Mouse (Mus musculus) limb, embryonic 10.5 days (tissue): Measurements from ENCODE around the gene Olfr1229. TPM values are rescaled to one million over a fixed set of nuclear protein-coding genes. Genes with fewer than 3 reads are reported as not detected.

ENCODE experiments used
- DNase-seq: peaks from one replicate; pipeline ENCODE4 v3.0.0-alpha.2; 2017; ENCODE audit warnings: low spot score
- H3K27ac ChIP-seq: fragments of 300-500 bp; sonication (generic); 2 replicates; pipeline ENCODE4 v1.5.1; 2016; ENCODE audit warnings: mild to moderate bottlenecking
- H3K27me3 ChIP-seq: fragments of 300-500 bp; sonication (generic); 2 replicates; pipeline ENCODE4 v1.6.1; 2016; ENCODE audit warnings: low read depth, mild to moderate bottlenecking; ENCODE audit not compliant: poor library complexity, severe bottlenecking
- H3K36me3 ChIP-seq: fragments of 300-500 bp; sonication (generic); 2 replicates; pipeline ENCODE4 v1.6.1; 2016; ENCODE audit warnings: mild to moderate bottlenecking, moderate library complexity
- H3K4me1 ChIP-seq: fragments of 300-500 bp; sonication (generic); 2 replicates; pipeline ENCODE4 v1.6.1; 2016
- H3K4me3 ChIP-seq: fragments of 300-500 bp; sonication (generic); 2 replicates; pipeline ENCODE4 v1.5.1; 2016; ENCODE audit warnings: mild to moderate bottlenecking, moderate library complexity
- H3K9me3 ChIP-seq: fragments of 300-500 bp; sonication (generic); replicated peaks from 2 replicates; pipeline ENCODE4 v1.6.1; 2016; ENCODE audit warnings: mild to moderate bottlenecking
- WGBS: fragments of 180-500 bp; shearing (Covaris S2); methylation state at CpG from one replicate; pipeline ENCODE4 v1.1.7; 2016; 5-methylcytosine and 5-hydroxymethylcytosine counted together
- polyA plus RNA-seq: library from polyadenylated mRNA; unstranded; fragments of >200 nt; fragmentation: Nextera tagmentation; extraction: Ambion mirVana; gene quantifications from 2 replicates; pipeline ENCODE4 v1.2.1, GENCODE M21; 2016

Olfr1229 gene
- not detected in 2 replicates for polyA plus RNA-seq

- no peak within 1 kb of the TSS for H3K4me3 ChIP-seq
- H3K9me3 ChIP-seq: no peaks in the 10 kb centered on the region
- no peaks in the 10 kb centered on the region for H3K27me3 ChIP-seq
- H3K27ac ChIP-seq: no peak within 1 kb of the TSS
- 89% methylated on average over 2 of the region's 2 CpGs for WGBS
- no peaks in the 10 kb centered on the region for H3K4me1 ChIP-seq
- no peak for DNase-seq
- no peaks in the 10 kb centered on the region for H3K36me3 ChIP-seq
These were observed at the start of gene Olfr1229 for GRCm38 (mm10) chr2:89287914-89288313. Gene Olfr1229 (minus strand): TSS chr2:89288014.

- Histone ChIP-seq H3K9me3 (no peaks in the 10 kb centered on the region), H3K4me1 (no peaks in the 10 kb centered on the region), H3K27me3 (no peaks in the 10 kb centered on the region), H3K4me3 (no peak within 1 kb of the TSS), H3K27ac (no peak within 1 kb of the TSS), H3K36me3 (no peaks in the 10 kb centered on the region)
- DNase-seq: no peak
These were observed 41.8 kb upstream of the Olfr1229 start, which contains the start of gene Olfr1232 for GRCm38 (mm10) chr2:89329575-89329974. Gene Olfr1232 (minus strand): TSS chr2:89329675.

DNA sequence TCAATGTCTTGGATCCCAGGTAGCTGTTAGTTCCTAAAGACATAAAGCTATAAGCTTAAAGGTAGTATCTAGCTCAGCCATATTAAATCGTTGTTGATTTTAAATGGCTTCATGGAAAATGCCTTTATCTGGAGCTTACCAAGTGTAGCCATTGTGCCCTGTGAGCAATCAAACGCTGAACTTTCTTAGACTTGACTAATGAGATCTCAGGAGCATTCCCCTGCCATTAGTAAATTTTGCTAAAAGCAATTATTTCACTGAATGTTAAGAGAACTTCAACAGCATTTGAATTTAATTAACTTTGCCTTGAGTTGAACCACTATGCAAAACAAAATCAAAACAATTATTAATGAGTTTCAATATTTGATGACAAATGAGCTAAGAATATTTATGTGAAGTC, 19.2 kb upstream of the Olfr1229 start, which contains the start of gene Olfr1231:
Gene Olfr1231, minus strand, starts transcription at position 101 of the 400 bp plus-strand sequence.
- H3K4me3 ChIP-seq: no peak within 1 kb of the TSS
- H3K9me3 ChIP-seq: no peaks in the 10 kb centered on the region
- WGBS: 80% methylated on average over 2 of the region's 2 CpGs
- H3K4me1 ChIP-seq: no peaks in the 10 kb centered on the region
- no peak within 1 kb of the TSS for H3K27ac ChIP-seq
- no peak for DNase-seq
- no peaks in the 10 kb centered on the region for H3K27me3 ChIP-seq
- no peaks in the 10 kb centered on the region for H3K36me3 ChIP-seq

DNA sequence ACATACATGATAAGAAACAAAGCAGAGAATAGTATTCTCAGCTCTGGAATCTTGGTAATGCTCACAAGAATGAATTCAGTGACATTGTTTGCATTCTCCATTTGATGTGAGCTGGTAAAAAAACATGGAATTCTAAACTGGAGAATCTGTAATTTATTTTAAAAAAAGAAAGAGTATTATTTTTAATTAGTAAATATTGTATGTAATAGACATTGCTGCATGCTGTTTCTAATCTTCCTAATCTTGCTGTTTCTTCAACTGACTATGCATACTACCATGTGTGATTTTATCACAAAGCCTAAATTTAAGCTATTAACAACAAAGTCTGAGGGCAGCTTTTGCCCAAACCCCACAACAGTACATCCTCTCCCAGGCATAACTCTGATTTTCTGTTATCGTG, 9.4 kb upstream of the Olfr1229 start, which contains the start of gene Olfr1230:
Gene Olfr1230, minus strand, starts transcription at position 101 of the 400 bp plus-strand sequence.
- Histone ChIP-seq H3K27me3 (no peaks in the 10 kb centered on the region), H3K27ac (no peak within 1 kb of the TSS), H3K4me1 (no peaks in the 10 kb centered on the region), H3K4me3 (no peak within 1 kb of the TSS), H3K9me3 (no peaks in the 10 kb centered on the region), H3K36me3 (no peaks in the 10 kb centered on the region)
- no peak for DNase-seq
- 94% methylated on average over 1 of the region's 1 CpGs for WGBS

DNA sequence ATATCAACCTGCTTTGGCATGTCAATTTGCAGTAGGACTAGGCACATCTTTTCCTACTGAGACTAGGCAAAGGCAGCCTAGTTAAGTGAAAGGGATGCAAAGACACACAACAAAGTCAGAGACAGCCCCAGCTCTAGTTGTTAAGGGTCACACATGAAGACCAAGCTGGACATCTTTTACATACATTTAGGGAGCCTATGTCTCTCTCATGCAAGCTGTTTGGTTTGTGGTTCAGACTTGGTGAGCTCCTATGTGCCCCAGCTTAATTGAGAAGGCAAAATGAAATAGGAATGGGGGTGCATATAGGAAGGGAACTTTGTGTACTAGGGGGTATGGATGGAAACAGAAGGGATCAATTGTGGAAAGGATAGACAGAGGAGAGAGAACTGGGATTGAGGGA, 33.9 kb downstream of the Olfr1229 start, which contains the start of gene Olfr1228:
Gene Olfr1228, minus strand, starts transcription at position 101 of the 400 bp plus-strand sequence.
- Histone ChIP-seq H3K27me3 (no peaks in the 10 kb centered on the region), H3K4me3 (no peak within 1 kb of the TSS), H3K27ac (no peak within 1 kb of the TSS), H3K9me3 (no peaks in the 10 kb centered on the region), H3K36me3 (no peaks in the 10 kb centered on the region), H3K4me1 (no peaks in the 10 kb centered on the region)
- no peak for DNase-seq

Other genes with a start within 250 kb of the Olfr1229 start
- gene Olfr1218, start 226.8 kb downstream of the Olfr1229 start, polyA plus RNA-seq: not detected in 2 replicates
- gene Olfr1219, start 204.5 kb downstream of the Olfr1229 start, polyA plus RNA-seq: not detected in 2 replicates
- not detected in 2 replicates for gene Olfr1220, start 181.2 kb downstream of the Olfr1229 start, polyA plus RNA-seq
- not detected in 2 replicates for gene Olfr1221, start 170.7 kb downstream of the Olfr1229 start, polyA plus RNA-seq
- not detected in 2 replicates for gene Olfr1222, start 155.0 kb downstream of the Olfr1229 start, polyA plus RNA-seq
- gene Olfr1223, start 136.5 kb downstream of the Olfr1229 start, polyA plus RNA-seq: not detected in 2 replicates
- not detected in 2 replicates for gene Olfr1224-ps1, start 123.9 kb downstream of the Olfr1229 start, polyA plus RNA-seq
- gene Olfr1225, start 113.3 kb downstream of the Olfr1229 start, polyA plus RNA-seq: not detected in 2 replicates
- gene Olfr1226, start 88.0 kb downstream of the Olfr1229 start, polyA plus RNA-seq: not detected in 2 replicates
- not detected in 2 replicates for gene Olfr1228, start 34.0 kb downstream of the Olfr1229 start, polyA plus RNA-seq
- not detected in 2 replicates for gene Olfr1230, start 9.3 kb upstream of the Olfr1229 start, polyA plus RNA-seq
- gene Olfr1231, start 19.1 kb upstream of the Olfr1229 start, polyA plus RNA-seq: not detected in 2 replicates
- gene Olfr1232, start 41.7 kb upstream of the Olfr1229 start, polyA plus RNA-seq: not detected in 2 replicates
- gene Olfr1233, start 54.4 kb upstream of the Olfr1229 start, polyA plus RNA-seq: not detected in 2 replicates
- not detected in 2 replicates for gene Olfr1234, start 76.9 kb upstream of the Olfr1229 start, polyA plus RNA-seq
- gene Olfr1238, start 121.7 kb upstream of the Olfr1229 start, polyA plus RNA-seq: not detected in 2 replicates
- gene Olfr1239, start 132.4 kb upstream of the Olfr1229 start, polyA plus RNA-seq: not detected in 2 replicates
- gene Olfr1240, start 155.0 kb upstream of the Olfr1229 start, polyA plus RNA-seq: not detected in 2 replicates
- gene Olfr1241, start 199.1 kb upstream of the Olfr1229 start, polyA plus RNA-seq: not detected in 2 replicates
- not detected in 2 replicates for gene Olfr1242, start 210.3 kb upstream of the Olfr1229 start, polyA plus RNA-seq
- not detected in 2 replicates for gene Olfr1243, start 243.5 kb upstream of the Olfr1229 start, polyA plus RNA-seq